Mouse (Mus musculus) lung, embryonic 14.5 days (tissue): ENCODE data around the gene Klk9. TPM values are rescaled to one million over a fixed set of nuclear protein-coding genes. Genes with fewer than 3 reads are reported as not detected.
A peak's percentile ranks its signal among the peaks of the same experiment; 100 is the strongest.

Experiments used
- ATAC-seq: fragments of 200-750 bp; cut with Nextera tagmentation; 2 replicates; pipeline ENCODE4 v1.8.0; 2017; ENCODE audit warnings: mild to moderate bottlenecking, moderate TSS enrichment, moderate library complexity; ENCODE audit not compliant: insufficient read depth
- DNase-seq: peaks from one replicate; pipeline ENCODE4 v3.0.0-alpha.2; 2015
- H3K27ac ChIP-seq: fragments of 300-500 bp; sonication (generic); 2 replicates; pipeline ENCODE4 v1.5.1; 2014; ENCODE audit warnings: low read depth, mild to moderate bottlenecking, moderate library complexity
- H3K27me3 ChIP-seq: fragments of 300-500 bp; sonication (generic); 2 replicates; pipeline ENCODE4 v1.6.1; 2014; ENCODE audit warnings: low read length, control low read depth; ENCODE audit not compliant: insufficient read depth
- H3K36me3 ChIP-seq: fragments of 300-500 bp; sonication (generic); 2 replicates; pipeline ENCODE4 v1.6.1; 2014; ENCODE audit warnings: control low read depth; ENCODE audit not compliant: insufficient read depth
- H3K4me1 ChIP-seq: fragments of 300-500 bp; sonication (generic); 2 replicates; pipeline ENCODE4 v1.6.1; 2014; ENCODE audit warnings: antibody characterized with exemption, control low read depth; ENCODE audit not compliant: insufficient read depth
- H3K4me2 ChIP-seq: fragments of 300-500 bp; sonication (generic); 2 replicates; pipeline ENCODE4 v1.6.1; 2014; ENCODE audit warnings: mild to moderate bottlenecking
- H3K4me3 ChIP-seq: fragments of 300-500 bp; sonication (generic); 2 replicates; pipeline ENCODE4 v1.5.1; 2014; ENCODE audit warnings: low read depth, low read length
- H3K9ac ChIP-seq: fragments of 300-500 bp; sonication (generic); 2 replicates; pipeline ENCODE4 v1.6.1; 2014
- H3K9me3 ChIP-seq: fragments of 300-500 bp; sonication (generic); 2 replicates; pipeline ENCODE4 v1.6.1; 2016; ENCODE audit warnings: low read depth, low read length, control low read depth
- CTCF ChIP-seq: IDR thresholded peaks from 2 replicates; pipeline ENCODE4 v1.5.1; 2016; ENCODE audit warnings: antibody characterized with exemption, low read depth
- WGBS: fragments of 180-500 bp; shearing (Covaris S2); extraction: QIAGEN DNeasy Blood & Tissue Kit; methylation state at CpG from one replicate; pipeline ENCODE4 v1.1.7; 2014; 5-methylcytosine and 5-hydroxymethylcytosine counted together
- polyA plus RNA-seq: library from polyadenylated mRNA; unstranded; fragments of >200 nt; fragmentation: Nextera tagmentation; extraction: Ambion mirVana; gene quantifications from 2 replicates; pipeline ENCODE4 v1.2.1, GENCODE M21; 2014

Klk9 gene
- polyA plus RNA-seq, 1 experiment from 2014 or later, result not detected

- H3K4me2 ChIP-seq, result peak overlapping the region; percentile 75
- DNase-seq (peak; percentile 55), ATAC-seq (peak; percentile 15; the same call in 1 of the 2 replicates)
- H3K27me3 ChIP-seq, result peaks cover 8% of the 10 kb centered on the region; the same call in 1 of the 2 replicates
- H3K4me1 ChIP-seq, result no peaks in the 10 kb centered on the region
- H3K9me3 ChIP-seq, result no peaks in the 10 kb centered on the region
- no peak for TF ChIP-seq CTCF
- no peak overlapping the region; the same call in 1 of the 2 replicates for H3K9ac ChIP-seq
- no peaks in the 10 kb centered on the region for H3K36me3 ChIP-seq
- 3% methylated on average over 8 of the region's 8 CpGs for WGBS
- H3K4me3 ChIP-seq, result peak overlapping the region; percentile 46
- no peak overlapping the region for H3K27ac ChIP-seq
Measured at GRCm38 (mm10) chr7:43796355-43796754, 4.7 kb downstream of the Klk9 start.

GRCm38 (mm10) chr7:43797333-43797769 lies 5.7 kb downstream of the Klk9 start, which contains the start of gene Klk8:
Gene Klk8, plus strand, starts transcription at chr7:43797577.
- under 1% methylated on average over 28 of the region's 28 CpGs for WGBS
- Histone ChIP-seq H3K27me3 (peaks cover 8% of the 10 kb centered on the region; the same call in 1 of the 2 replicates), H3K4me2 (peak within 1 kb of the TSS; percentile 75), H3K9ac (peak within 1 kb of the TSS; percentile 47), H3K4me1 (no peaks in the 10 kb centered on the region), H3K4me3 (peak within 1 kb of the TSS; percentile 46), H3K36me3 (no peaks in the 10 kb centered on the region), H3K9me3 (no peaks in the 10 kb centered on the region), H3K27ac (no peak within 1 kb of the TSS)
- TF ChIP-seq CTCF, result no peak
- DNase-seq, result peak; percentile 44
- peak; percentile 32; the same call in 1 of the 2 replicates for ATAC-seq

- H3K9me3 ChIP-seq, result no peaks in the 10 kb centered on the region
- DNase-seq (peak; percentile 24), ATAC-seq (peak; percentile 57)
- peak overlapping the region; percentile 47; the same call in 1 of the 2 replicates for H3K9ac ChIP-seq
- H3K4me2 ChIP-seq, result peak overlapping the region; percentile 75
- peak overlapping the region; percentile 46 for H3K4me3 ChIP-seq
- TF ChIP-seq CTCF, result no peak
- no peaks in the 10 kb centered on the region for H3K4me1 ChIP-seq
- WGBS, result 38% methylated on average over 13 of the region's 13 CpGs
- no peak overlapping the region for H3K27ac ChIP-seq
- no peaks in the 10 kb centered on the region for H3K36me3 ChIP-seq
- peaks cover 8% of the 10 kb centered on the region; the same call in 1 of the 2 replicates for H3K27me3 ChIP-seq
Measured at GRCm38 (mm10) chr7:43797844-43798462, 6.3 kb downstream of the Klk9 start.

- no peak for TF ChIP-seq CTCF
- no peaks in the 10 kb centered on the region for H3K4me1 ChIP-seq
- whole genome bisulfite sequencing, result 71% methylated on average over 7 of the region's 7 CpGs
- no peak overlapping the region for H3K9ac ChIP-seq
- no peaks in the 10 kb centered on the region for H3K9me3 ChIP-seq
- ATAC-seq (no peak), DNase-seq (no peak)
- no peak overlapping the region for H3K27ac ChIP-seq
- peaks cover 8% of the 10 kb centered on the region; the same call in 1 of the 2 replicates for H3K27me3 ChIP-seq
- H3K4me3 ChIP-seq, result no peak overlapping the region
- H3K36me3 ChIP-seq, result no peaks in the 10 kb centered on the region
- no peak overlapping the region for H3K4me2 ChIP-seq
Measured at GRCm38 (mm10) chr7:43799876-43800275, 8.2 kb downstream of the Klk9 start.

- Histone ChIP-seq H3K4me3 (no peak within 1 kb of the TSS), H3K9ac (no peak within 1 kb of the TSS), H3K4me2 (no peak within 1 kb of the TSS), H3K27ac (no peak within 1 kb of the TSS), H3K9me3 (no peaks in the 10 kb centered on the region), H3K4me1 (no peaks in the 10 kb centered on the region), H3K27me3 (no peaks in the 10 kb centered on the region), H3K36me3 (no peaks in the 10 kb centered on the region)
- WGBS, result 40% methylated on average over 5 of the region's 5 CpGs
- DNase-seq (no peak), ATAC-seq (no peak)
- TF ChIP-seq CTCF, result no peak
Measured at GRCm38 (mm10) chr7:43810994-43811393, 19.3 kb downstream of the Klk9 start, which contains the start of gene Klk7. Gene Klk7, plus strand, starts transcription at chr7:43811294.

- 80% methylated on average over 7 of the region's 7 CpGs for WGBS
- H3K4me3 ChIP-seq, result no peak overlapping the region
Measured at GRCm38 (mm10) chr7:43815211-43815610, 23.5 kb downstream of the Klk9 start.

GRCm38 (mm10) chr7:43816746-43817145 lies 25.1 kb downstream of the Klk9 start:
- no peak overlapping the region for H3K4me2 ChIP-seq
- H3K36me3 ChIP-seq, result no peaks in the 10 kb centered on the region
- no peak overlapping the region for H3K27ac ChIP-seq
- H3K27me3 ChIP-seq, result no peaks in the 10 kb centered on the region
- ATAC-seq, result no peak
- H3K9me3 ChIP-seq, result no peaks in the 10 kb centered on the region
- DNase-seq, result no peak
- no peak for TF ChIP-seq CTCF
- H3K4me3 ChIP-seq, result no peak overlapping the region
- H3K9ac ChIP-seq, result no peak overlapping the region
- H3K4me1 ChIP-seq, result no peaks in the 10 kb centered on the region

More at GRCm38 (mm10) chr7:43815211-43815610, 23.5 kb downstream of the Klk9 start:
- no peak for TF ChIP-seq CTCF
- ATAC-seq (no peak), DNase-seq (no peak)
- Histone ChIP-seq H3K9me3 (no peaks in the 10 kb centered on the region), H3K36me3 (no peaks in the 10 kb centered on the region), H3K9ac (no peak overlapping the region), H3K4me2 (no peak overlapping the region), H3K27me3 (no peaks in the 10 kb centered on the region), H3K4me1 (no peaks in the 10 kb centered on the region), H3K27ac (no peak overlapping the region)
